Mouse (Mus musculus): ENCODE results near the gene Klhdc8a.

DNA sequence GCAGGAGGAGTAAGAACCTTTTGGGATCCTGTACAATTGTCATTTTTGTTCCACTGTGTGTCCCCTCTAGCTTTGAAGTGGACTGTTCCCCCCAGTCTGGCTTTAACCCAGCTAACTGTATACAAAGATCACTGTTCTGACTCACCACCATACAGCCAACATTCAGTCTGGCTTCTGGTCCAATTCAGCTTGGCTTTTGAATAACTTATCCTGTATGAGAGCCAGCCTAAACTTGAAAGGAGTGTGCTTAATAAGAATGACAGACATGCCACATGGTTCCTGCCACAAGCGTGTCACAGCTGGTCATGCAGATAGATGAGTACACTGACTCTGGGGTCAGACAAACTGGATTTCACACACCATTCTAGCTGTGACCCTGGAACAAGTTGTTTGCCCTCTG is 11.7 kb upstream of the Klhdc8a start:
- no peak for TF ChIP-seq POLR2A (IDR thresholded peaks at IDR 0.05; ENCODE audit: borderline replicate concordance, insufficient read depth, low read length)
- TF ChIP-seq CTCF (IDR thresholded peaks at IDR 0.05; ENCODE audit: borderline replicate concordance, insufficient read depth, low read depth, low read length): no peak
